Mouse (Mus musculus): ENCODE measurements around the gene Lgr4. TPM values are rescaled to one million over a fixed set of nuclear protein-coding genes. Genes with fewer than 3 reads are reported as not detected.
A peak's percentile ranks its signal among the peaks of the same experiment; 100 is the strongest.

Gene Lgr4
- polyA plus RNA-seq, 1 experiment from 2014 or later = 20.8 TPM

DNA sequence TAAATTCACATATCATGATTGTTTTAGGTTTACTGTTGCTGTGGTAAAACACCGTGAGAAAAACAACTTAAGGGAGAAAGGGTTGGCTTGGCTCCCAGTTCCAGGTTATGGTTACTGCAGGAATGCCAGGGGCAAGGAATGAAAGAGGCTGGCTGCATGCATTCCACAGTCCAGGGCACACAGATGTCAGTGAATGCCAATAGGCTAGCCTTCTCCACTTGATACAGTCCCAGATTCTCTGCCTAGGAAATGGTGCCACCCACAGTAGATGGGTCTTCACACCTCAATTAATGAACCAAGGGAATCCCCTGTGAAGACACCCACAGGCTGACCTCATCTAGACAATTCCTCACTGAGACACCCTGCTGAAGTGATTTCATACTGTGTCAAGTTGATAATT lies 87.2 kb downstream of the Lgr4 start:
- no peak overlapping the region for H3K4me2 ChIP-seq (ENCODE audit: low read length)
- H3K27me3 ChIP-seq (ENCODE audit: control insufficient read depth, insufficient read depth, low read length) = no peaks in the 10 kb centered on the region
- H3K36me3 ChIP-seq (ENCODE audit: control insufficient read depth, insufficient read depth, low read length) = peaks cover 77% of the 10 kb centered on the region
- H3K9ac ChIP-seq (ENCODE audit: low read length) = no peak overlapping the region
- H3K4me1 ChIP-seq (ENCODE audit: control insufficient read depth in 2 of 2, insufficient read depth in 2 of 2, low read length in 2 of 2) = no peaks in the 10 kb centered on the region
- no peak for ATAC-seq (ENCODE audit: insufficient number of reproducible peaks, insufficient read depth, low FRiP score, low read depth)
- H3K9me3 ChIP-seq (ENCODE audit: control insufficient read depth, low read length) = no peaks in the 10 kb centered on the region
- no peak overlapping the region for H3K27ac ChIP-seq (replicated peaks in 1 of 2; ENCODE audit: control insufficient read depth in 1 of 2, insufficient read depth in 1 of 2, low read depth in 2 of 2, low read length in 2 of 2)
- 35% methylated on average over 1 of the region's 1 CpGs for WGBS
- H3K4me3 ChIP-seq (ENCODE audit: control insufficient read depth in 1 of 2, insufficient read depth in 1 of 2, low read depth in 1 of 2, low read length in 2 of 2) = no peak overlapping the region

DNA sequence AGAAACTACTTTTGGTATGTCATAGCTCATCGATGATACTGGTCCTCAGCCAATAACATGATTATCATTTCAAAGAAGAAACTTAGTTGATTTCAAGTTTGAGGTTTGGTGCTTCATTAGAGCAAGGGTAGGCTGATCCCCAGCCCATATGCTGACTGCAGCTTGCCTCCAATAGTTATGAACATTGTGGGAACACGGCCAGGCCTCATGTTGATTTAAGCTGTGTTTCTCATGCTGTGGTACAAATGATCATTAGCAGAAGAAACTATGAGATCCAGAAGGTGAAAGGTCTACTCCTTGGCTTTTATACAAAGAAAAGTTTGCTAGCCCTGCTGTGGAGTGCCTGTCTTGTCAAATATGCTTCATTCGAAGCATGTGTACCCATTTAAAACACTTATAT lies 87.7 kb downstream of the Lgr4 start:
- WGBS = 76% methylated on average over 3 of the region's 3 CpGs
- peaks cover 75% of the 10 kb centered on the region for H3K36me3 ChIP-seq (ENCODE audit: control insufficient read depth, insufficient read depth, low read length)

DNA sequence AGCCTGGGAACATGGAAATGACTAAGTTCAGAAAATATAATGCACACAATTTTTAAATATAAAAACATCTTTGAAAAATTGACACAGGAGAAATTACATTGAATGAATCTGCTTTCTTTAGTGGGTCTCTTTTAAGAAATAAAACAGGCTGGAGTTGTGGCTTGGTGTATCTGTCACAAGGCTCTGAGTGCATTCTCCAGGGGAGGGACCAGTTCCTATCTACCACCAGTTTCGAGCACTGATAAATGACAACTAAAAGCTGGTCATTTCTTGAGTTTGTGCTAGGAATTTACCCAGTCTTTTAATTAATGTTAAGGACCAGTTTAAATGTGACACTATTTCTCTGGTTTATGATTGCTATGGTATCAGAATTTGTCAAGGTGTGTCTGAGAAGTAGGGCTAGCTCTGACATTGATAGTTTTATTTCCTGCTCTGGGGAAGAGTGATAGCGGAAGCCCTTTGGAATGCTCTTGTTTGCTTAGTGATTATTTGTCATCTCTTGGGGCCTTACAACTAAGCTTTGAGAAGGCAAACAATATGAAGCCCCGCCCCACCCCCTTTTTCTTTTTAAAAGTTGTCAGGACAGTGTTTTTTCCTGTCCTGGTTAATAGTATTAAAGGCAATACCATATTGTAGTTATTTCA lies 88.3 kb downstream of the Lgr4 start:
- peaks cover 71% of the 10 kb centered on the region for H3K36me3 ChIP-seq (ENCODE audit: control insufficient read depth, insufficient read depth, low read length)
- H3K4me2 ChIP-seq (ENCODE audit: low read length) = no peak overlapping the region
- no peak overlapping the region for H3K4me3 ChIP-seq (ENCODE audit: control insufficient read depth in 1 of 2, insufficient read depth in 1 of 2, low read depth in 1 of 2, low read length in 2 of 2)
- 62% methylated on average over 3 of the region's 3 CpGs for WGBS
- H3K27me3 ChIP-seq (ENCODE audit: control insufficient read depth, insufficient read depth, low read length) = no peaks in the 10 kb centered on the region
- no peaks in the 10 kb centered on the region for H3K4me1 ChIP-seq (ENCODE audit: control insufficient read depth in 2 of 2, insufficient read depth in 2 of 2, low read length in 2 of 2)
- H3K9ac ChIP-seq (ENCODE audit: low read length) = no peak overlapping the region
- H3K27ac ChIP-seq (replicated peaks in 1 of 2; ENCODE audit: control insufficient read depth in 1 of 2, insufficient read depth in 1 of 2, low read depth in 2 of 2, low read length in 2 of 2) = no peak overlapping the region; a peak in 1 of 4 replicates
- H3K9me3 ChIP-seq (ENCODE audit: control insufficient read depth, low read length) = no peaks in the 10 kb centered on the region
- ATAC-seq (ENCODE audit: insufficient number of reproducible peaks, insufficient read depth, low FRiP score, low read depth) = no peak

More for the DNA sequence above, 87.7 kb downstream of the Lgr4 start:
- no peak overlapping the region for H3K4me2 ChIP-seq (ENCODE audit: low read length)
- no peaks in the 10 kb centered on the region for H3K9me3 ChIP-seq (ENCODE audit: control insufficient read depth, low read length)
- no peak overlapping the region for H3K27ac ChIP-seq (replicated peaks in 1 of 2; ENCODE audit: control insufficient read depth in 1 of 2, insufficient read depth in 1 of 2, low read depth in 2 of 2, low read length in 2 of 2)
- ATAC-seq (ENCODE audit: insufficient number of reproducible peaks, insufficient read depth, low FRiP score, low read depth) = no peak
- no peak overlapping the region for H3K4me3 ChIP-seq (ENCODE audit: control insufficient read depth in 1 of 2, insufficient read depth in 1 of 2, low read depth in 1 of 2, low read length in 2 of 2)
- no peaks in the 10 kb centered on the region for H3K4me1 ChIP-seq (ENCODE audit: control insufficient read depth in 2 of 2, insufficient read depth in 2 of 2, low read length in 2 of 2)
- no peak overlapping the region for H3K9ac ChIP-seq (ENCODE audit: low read length)
- H3K27me3 ChIP-seq (ENCODE audit: control insufficient read depth, insufficient read depth, low read length) = no peaks in the 10 kb centered on the region

DNA sequence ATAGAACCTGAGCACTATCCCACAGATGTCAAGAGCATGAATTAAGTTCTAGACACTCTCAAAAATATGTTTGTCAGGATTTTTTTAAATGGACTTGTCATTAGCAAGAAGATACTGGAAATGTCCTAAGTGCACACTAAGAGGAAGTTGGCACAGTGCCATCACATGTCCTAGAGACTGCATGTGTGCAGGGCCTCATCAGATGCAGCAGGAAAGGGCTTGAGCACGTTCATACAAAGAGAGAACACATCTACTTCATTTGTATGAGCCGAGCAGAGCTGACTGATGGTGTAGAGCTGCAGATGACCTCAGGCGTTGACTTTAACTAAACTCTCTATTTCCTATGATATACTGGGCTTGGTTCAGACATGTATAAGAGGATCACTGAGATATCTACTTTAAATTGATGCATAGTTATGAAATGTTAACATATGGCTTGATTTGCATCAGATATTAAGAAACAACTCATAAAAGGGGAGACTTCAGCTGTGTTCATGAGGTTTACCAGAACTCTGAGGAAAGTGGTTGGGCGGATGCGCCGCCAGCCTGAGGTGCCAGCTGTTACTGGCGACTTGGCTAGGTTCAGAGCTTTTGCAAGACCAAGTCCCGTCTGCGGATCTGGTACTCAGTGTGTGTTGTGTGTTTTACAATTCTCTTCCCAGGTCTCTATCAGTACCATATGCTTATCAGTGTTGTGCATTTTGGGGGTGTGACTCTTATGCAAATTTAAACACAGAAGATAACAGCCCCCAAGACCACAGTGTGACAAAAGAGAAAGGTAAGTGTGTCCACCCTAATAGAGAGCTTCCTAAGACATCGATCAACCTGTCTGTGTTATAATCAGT lies 90.2 kb downstream of the Lgr4 start:
- H3K9ac ChIP-seq (ENCODE audit: low read length) = no peak overlapping the region
- H3K27ac ChIP-seq (replicated peaks in 1 of 2; ENCODE audit: control insufficient read depth in 1 of 2, insufficient read depth in 1 of 2, low read depth in 2 of 2, low read length in 2 of 2) = no peak overlapping the region
- H3K9me3 ChIP-seq (ENCODE audit: control insufficient read depth, low read length) = no peaks in the 10 kb centered on the region
- no peaks in the 10 kb centered on the region for H3K4me1 ChIP-seq (ENCODE audit: control insufficient read depth in 2 of 2, insufficient read depth in 2 of 2, low read length in 2 of 2)
- no peak overlapping the region for H3K4me3 ChIP-seq (ENCODE audit: control insufficient read depth in 1 of 2, insufficient read depth in 1 of 2, low read depth in 1 of 2, low read length in 2 of 2)
- H3K36me3 ChIP-seq (ENCODE audit: control insufficient read depth, insufficient read depth, low read length) = peaks cover 72% of the 10 kb centered on the region
- 87% methylated on average over 10 of the region's 10 CpGs for WGBS
- no peaks in the 10 kb centered on the region for H3K27me3 ChIP-seq (ENCODE audit: control insufficient read depth, insufficient read depth, low read length)
- no peak overlapping the region for H3K4me2 ChIP-seq (ENCODE audit: low read length)
- ATAC-seq (ENCODE audit: insufficient number of reproducible peaks, insufficient read depth, low FRiP score, low read depth) = no peak

DNA sequence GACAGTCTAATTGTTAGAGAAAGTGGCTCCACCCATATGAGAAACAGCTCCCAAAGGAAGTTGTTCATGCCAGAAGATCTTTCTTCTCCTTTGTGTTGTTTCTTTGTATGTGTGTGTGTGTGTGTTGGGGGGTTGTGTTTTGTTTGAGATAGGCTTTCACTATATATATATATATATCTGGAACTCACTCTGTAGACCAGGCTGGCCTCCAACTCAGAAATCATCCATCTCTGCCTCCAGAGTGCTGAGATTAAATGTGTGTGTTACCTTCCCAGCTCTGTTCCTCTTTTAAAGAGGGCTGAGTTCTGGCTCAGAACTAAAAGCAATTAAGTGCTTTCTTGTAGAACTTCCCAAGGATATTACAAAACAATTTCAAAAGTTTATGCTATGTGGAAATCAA lies 92.0 kb downstream of the Lgr4 start:
- ATAC-seq (ENCODE audit: insufficient number of reproducible peaks, insufficient read depth, low FRiP score, low read depth) = no peak
- Histone ChIP-seq H3K4me3 (ENCODE audit: control insufficient read depth in 1 of 2, insufficient read depth in 1 of 2, low read depth in 1 of 2, low read length in 2 of 2) (no peak overlapping the region), H3K4me1 (ENCODE audit: control insufficient read depth in 2 of 2, insufficient read depth in 2 of 2, low read length in 2 of 2) (no peaks in the 10 kb centered on the region), H3K36me3 (ENCODE audit: control insufficient read depth, insufficient read depth, low read length) (peaks cover 77% of the 10 kb centered on the region), H3K27ac (replicated peaks in 1 of 2; ENCODE audit: control insufficient read depth in 1 of 2, insufficient read depth in 1 of 2, low read depth in 2 of 2, low read length in 2 of 2) (no peak overlapping the region), H3K27me3 (ENCODE audit: control insufficient read depth, insufficient read depth, low read length) (no peaks in the 10 kb centered on the region), H3K9me3 (ENCODE audit: control insufficient read depth, low read length) (no peaks in the 10 kb centered on the region), H3K9ac (ENCODE audit: low read length) (no peak overlapping the region), H3K4me2 (ENCODE audit: low read length) (no peak overlapping the region)

DNA sequence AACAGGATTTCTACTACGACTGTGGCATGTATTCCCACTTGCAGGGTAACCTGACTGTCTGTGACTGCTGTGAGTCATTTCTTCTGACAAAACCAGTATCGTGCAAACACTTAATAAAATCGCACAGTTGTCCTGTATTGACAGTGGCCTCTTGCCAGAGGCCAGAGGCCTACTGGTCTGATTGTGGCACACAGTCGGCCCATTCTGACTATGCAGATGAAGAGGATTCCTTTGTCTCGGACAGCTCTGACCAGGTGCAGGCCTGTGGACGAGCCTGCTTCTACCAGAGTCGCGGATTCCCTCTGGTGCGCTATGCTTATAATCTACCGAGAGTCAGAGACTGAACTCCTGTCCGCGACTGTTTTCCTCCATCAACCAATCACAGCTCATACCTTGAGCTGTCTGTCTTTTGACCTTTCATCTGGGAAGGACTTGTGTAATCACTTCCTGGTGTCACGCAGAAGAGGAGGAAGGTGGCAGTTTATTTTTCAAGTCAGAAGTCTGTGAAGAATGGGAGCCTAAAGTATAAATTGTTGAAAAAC lies 94.8 kb downstream of the Lgr4 start:
- WGBS = 85% methylated on average over 13 of the region's 13 CpGs
- Histone ChIP-seq H3K36me3 (ENCODE audit: control insufficient read depth, insufficient read depth, low read length) (peaks cover 51% of the 10 kb centered on the region), H3K9me3 (ENCODE audit: control insufficient read depth, low read length) (no peaks in the 10 kb centered on the region), H3K4me2 (ENCODE audit: low read length) (no peak overlapping the region), H3K4me1 (ENCODE audit: control insufficient read depth in 2 of 2, insufficient read depth in 2 of 2, low read length in 2 of 2) (no peaks in the 10 kb centered on the region), H3K27me3 (ENCODE audit: control insufficient read depth, insufficient read depth, low read length) (no peaks in the 10 kb centered on the region), H3K9ac (ENCODE audit: low read length) (no peak overlapping the region), H3K27ac (replicated peaks in 1 of 2; ENCODE audit: control insufficient read depth in 1 of 2, insufficient read depth in 1 of 2, low read depth in 2 of 2, low read length in 2 of 2) (no peak overlapping the region), H3K4me3 (ENCODE audit: control insufficient read depth in 1 of 2, insufficient read depth in 1 of 2, low read depth in 1 of 2, low read length in 2 of 2) (no peak overlapping the region)
- no peak for ATAC-seq (ENCODE audit: insufficient number of reproducible peaks, insufficient read depth, low FRiP score, low read depth)

DNA sequence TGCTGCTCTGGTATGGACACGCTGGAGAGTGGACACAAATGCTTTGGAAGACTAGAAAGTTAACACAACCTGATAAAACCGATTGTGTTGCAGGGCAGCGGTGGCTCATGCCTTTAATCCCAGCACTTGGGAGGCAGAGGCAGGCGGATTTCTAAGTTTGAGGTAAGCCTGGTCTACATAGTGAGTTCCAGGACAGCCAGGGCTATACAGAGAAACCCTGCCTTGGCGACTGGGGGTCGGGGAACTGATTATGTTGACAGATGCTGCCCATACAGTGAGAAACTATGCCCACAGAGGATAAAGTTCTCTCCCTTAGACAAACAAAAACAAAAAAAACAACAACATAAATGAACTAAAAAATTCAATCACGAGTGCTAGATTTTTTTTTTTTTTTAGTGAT lies 99.6 kb downstream of the Lgr4 start:
- H3K4me2 ChIP-seq (ENCODE audit: low read length) = peak overlapping the region; percentile 71
- no peak overlapping the region for H3K27ac ChIP-seq (replicated peaks in 1 of 2; ENCODE audit: control insufficient read depth in 1 of 2, insufficient read depth in 1 of 2, low read depth in 2 of 2, low read length in 2 of 2)
- no peaks in the 10 kb centered on the region for H3K9me3 ChIP-seq (ENCODE audit: control insufficient read depth, low read length)
- H3K9ac ChIP-seq (ENCODE audit: low read length) = peak overlapping the region; percentile 87
- H3K4me1 ChIP-seq (ENCODE audit: control insufficient read depth in 2 of 2, insufficient read depth in 2 of 2, low read length in 2 of 2) = peaks cover 0 to 24% of the 10 kb centered on the region in 2 experiments; a peak in 2 of 4 replicates
- ATAC-seq (ENCODE audit: insufficient number of reproducible peaks, insufficient read depth, low FRiP score, low read depth) = no peak
- 36% methylated on average over 7 of the region's 7 CpGs for WGBS
- H3K27me3 ChIP-seq (ENCODE audit: control insufficient read depth, insufficient read depth, low read length) = no peaks in the 10 kb centered on the region
- H3K36me3 ChIP-seq (ENCODE audit: control insufficient read depth, insufficient read depth, low read length) = peaks cover 28% of the 10 kb centered on the region
- peak overlapping the region; percentile 77 to 90 for H3K4me3 ChIP-seq (ENCODE audit: control insufficient read depth in 1 of 2, insufficient read depth in 1 of 2, low read depth in 1 of 2, low read length in 2 of 2)

Data from heart, embryonic 14.5 days (tissue).